Mouse (Mus musculus) layer of hippocampus, adult 11-12 months (tissue): ENCODE data around the gene Stx5a.

Experiments used
- DNase-seq: peaks from one replicate; pipeline ENCODE4 v3.0.0; 2022; ENCODE audit warnings: low spot score

The Stx5a gene

GRCm38 (mm10) chr19:8802130-8802821 is 61.1 kb downstream of the Stx5a start, which contains the start of gene Zbtb3:
Gene Zbtb3, plus strand, starts transcription at chr19:8802555.
- DNase-seq, result peak; percentile 97

DNA sequence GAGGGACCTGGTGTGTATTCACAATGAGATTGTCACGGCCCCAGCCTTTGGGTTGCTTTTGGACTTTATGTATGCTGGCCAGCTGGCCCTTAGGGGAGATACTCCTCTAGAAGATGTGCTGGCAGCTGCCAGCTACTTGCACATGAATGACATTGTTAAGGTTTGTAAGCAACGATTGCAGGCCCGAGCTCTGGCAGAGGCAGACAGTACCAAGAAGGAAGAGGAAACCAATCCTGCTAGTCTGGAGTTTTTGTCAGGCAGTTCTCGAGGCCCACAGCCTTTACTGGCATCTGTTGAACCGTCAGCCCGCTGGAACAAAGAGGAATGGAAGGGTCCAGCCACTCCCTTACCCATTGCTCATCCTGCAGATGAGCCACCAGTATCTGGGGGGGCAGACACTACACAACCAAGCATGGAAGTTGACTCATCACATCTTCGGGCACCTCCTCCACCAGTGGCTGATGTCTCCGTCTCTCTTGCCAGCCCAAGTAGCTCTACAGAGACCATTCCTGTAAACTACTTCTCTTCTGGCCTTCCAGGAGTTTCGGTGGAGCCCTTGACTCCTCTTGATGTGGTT is 62.1 kb downstream of the Stx5a start:
- no peak for DNase-seq

GRCm38 (mm10) chr19:8803879-8804660 is 62.9 kb downstream of the Stx5a start:
- DNase-seq, result no peak
